Mouse (Mus musculus) heart, embryonic 16.5 days (tissue): ENCODE results near the gene Cep164. TPM values are rescaled to one million over a fixed set of nuclear protein-coding genes. Genes with fewer than 3 reads are reported as not detected.
A peak's percentile ranks its signal among the peaks of the same experiment; 100 is the strongest.

Source experiments
- ATAC-seq: fragments of 200-750 bp; cut with Nextera tagmentation; replicated peaks from 2 replicates; pipeline ENCODE4 v1.8.0; 2017; ENCODE audit warnings: moderate number of reproducible peaks; ENCODE audit not compliant: insufficient read depth, low FRiP score; ENCODE audit errors: extremely low read depth
- H3K27ac ChIP-seq: fragments of 300-500 bp; sonication (generic); 2 replicates; pipeline ENCODE4 v1.5.1; 2014; ENCODE audit warnings: mild to moderate bottlenecking, low read length, control low read depth, moderate library complexity
- H3K27me3 ChIP-seq: fragments of 300-500 bp; sonication (generic); 2 replicates; pipeline ENCODE4 v1.6.1; 2014; ENCODE audit warnings: low read length, mixed read lengths; ENCODE audit not compliant: control insufficient read depth, insufficient read depth
- H3K36me3 ChIP-seq: fragments of 300-500 bp; sonication (generic); 2 replicates; pipeline ENCODE4 v1.6.1; 2014; ENCODE audit not compliant: control insufficient read depth, insufficient read depth
- H3K4me1 ChIP-seq: fragments of 300-500 bp; sonication (generic); 2 replicates; pipeline ENCODE4 v1.6.1; 2014; ENCODE audit warnings: low read length, mixed read lengths; ENCODE audit not compliant: control insufficient read depth, insufficient read depth
- H3K4me2 ChIP-seq: fragments of 300-500 bp; sonication (generic); 2 replicates; pipeline ENCODE4 v1.6.1; 2014; ENCODE audit warnings: low read depth, mild to moderate bottlenecking, control low read depth, low read length
- H3K4me3 ChIP-seq: fragments of 300-500 bp; sonication (generic); 2 replicates; pipeline ENCODE4 v1.5.1; 2014; ENCODE audit warnings: mild to moderate bottlenecking, control low read depth, low read length
- H3K9ac ChIP-seq: fragments of 300-500 bp; sonication (generic); 2 replicates; pipeline ENCODE4 v1.6.1; 2014; ENCODE audit warnings: low read length, control low read depth
- H3K9me3 ChIP-seq: fragments of 300-500 bp; sonication (generic); replicated peaks from 2 replicates; pipeline ENCODE4 v1.6.1; 2016; ENCODE audit warnings: low read length; ENCODE audit not compliant: control insufficient read depth
- WGBS: fragments of 180-500 bp; shearing (Covaris S2); extraction: QIAGEN DNeasy Blood & Tissue Kit; methylation state at CpG from one replicate; pipeline ENCODE4 v1.1.7; 2014; 5-methylcytosine and 5-hydroxymethylcytosine counted together
- polyA plus RNA-seq: library from polyadenylated mRNA; unstranded; fragments of >200 nt; fragmentation: Nextera tagmentation; extraction: Ambion mirVana; gene quantifications from 2 replicates; pipeline ENCODE4 v1.2.1, GENCODE M21; 2015

Cep164 gene
- polyA plus RNA-seq, 1 experiment from 2014 or later = 14.7 TPM

GRCm38 (mm10) chr9:45754452-45755091 lies 73.9 kb downstream of the Cep164 start:
- H3K27me3 ChIP-seq = no peaks in the 10 kb centered on the region
- 33% methylated on average over 8 of the region's 8 CpGs for WGBS
- no peaks in the 10 kb centered on the region for H3K4me1 ChIP-seq
- no peak for ATAC-seq
- no peak overlapping the region for H3K27ac ChIP-seq
- H3K4me2 ChIP-seq = no peak overlapping the region
- H3K9ac ChIP-seq = no peak overlapping the region
- no peaks in the 10 kb centered on the region for H3K9me3 ChIP-seq
- no peak overlapping the region for H3K4me3 ChIP-seq
- no peaks in the 10 kb centered on the region for H3K36me3 ChIP-seq

- no peak overlapping the region for H3K4me3 ChIP-seq
- peaks cover 5% of the 10 kb centered on the region; the same call in 1 of the 2 replicates for H3K27me3 ChIP-seq
- WGBS = 84% methylated on average over 4 of the region's 4 CpGs
- no peak for ATAC-seq
- no peaks in the 10 kb centered on the region for H3K36me3 ChIP-seq
- no peaks in the 10 kb centered on the region for H3K9me3 ChIP-seq
- H3K27ac ChIP-seq = no peak overlapping the region
- H3K9ac ChIP-seq = no peak overlapping the region
- H3K4me1 ChIP-seq = no peaks in the 10 kb centered on the region
- no peak overlapping the region for H3K4me2 ChIP-seq
Measured at GRCm38 (mm10) chr9:45749917-45750316, 78.6 kb downstream of the Cep164 start.

- no peak for ATAC-seq
- Histone ChIP-seq H3K36me3 (no peaks in the 10 kb centered on the region), H3K27me3 (peaks cover 13% of the 10 kb centered on the region), H3K9ac (no peak overlapping the region), H3K9me3 (no peaks in the 10 kb centered on the region), H3K4me3 (no peak overlapping the region), H3K27ac (no peak overlapping the region), H3K4me1 (no peaks in the 10 kb centered on the region), H3K4me2 (no peak overlapping the region)
- 21% methylated on average over 7 of the region's 7 CpGs for WGBS
Measured at GRCm38 (mm10) chr9:45745451-45745850, 83.0 kb downstream of the Cep164 start.

- H3K4me1 ChIP-seq = no peaks in the 10 kb centered on the region
- no peak for ATAC-seq
- no peaks in the 10 kb centered on the region for H3K36me3 ChIP-seq
- H3K4me2 ChIP-seq = no peak overlapping the region
- no peak overlapping the region for H3K4me3 ChIP-seq
- H3K9me3 ChIP-seq = no peaks in the 10 kb centered on the region
- 54% methylated on average over 2 of the region's 2 CpGs for whole genome bisulfite sequencing
- H3K9ac ChIP-seq = no peak overlapping the region
- H3K27ac ChIP-seq = no peak overlapping the region
- H3K27me3 ChIP-seq = peaks cover 11% of the 10 kb centered on the region
Measured at GRCm38 (mm10) chr9:45740584-45740980, 87.9 kb downstream of the Cep164 start.

- H3K4me3 ChIP-seq = no peak overlapping the region
- H3K27me3 ChIP-seq = peaks cover 8% of the 10 kb centered on the region
- no peak overlapping the region for H3K4me2 ChIP-seq
- H3K27ac ChIP-seq = no peak overlapping the region
- 51% methylated on average over 17 of the region's 17 CpGs for WGBS
- H3K4me1 ChIP-seq = no peaks in the 10 kb centered on the region
- H3K36me3 ChIP-seq = no peaks in the 10 kb centered on the region
- H3K9ac ChIP-seq = no peak overlapping the region
- peak; percentile 14; the same call in 1 of the 2 replicates for ATAC-seq
- no peaks in the 10 kb centered on the region for H3K9me3 ChIP-seq
Measured at GRCm38 (mm10) chr9:45739702-45740583, 88.5 kb downstream of the Cep164 start.

GRCm38 (mm10) chr9:45739001-45739701 lies 89.3 kb downstream of the Cep164 start:
- Histone ChIP-seq H3K9ac (no peak overlapping the region), H3K36me3 (no peaks in the 10 kb centered on the region), H3K27ac (no peak overlapping the region), H3K4me1 (no peaks in the 10 kb centered on the region), H3K4me3 (no peak overlapping the region), H3K27me3 (peaks cover 7% of the 10 kb centered on the region), H3K4me2 (no peak overlapping the region), H3K9me3 (no peaks in the 10 kb centered on the region)
- ATAC-seq = no peak
- WGBS = 61% methylated on average over 12 of the region's 12 CpGs

- Histone ChIP-seq H3K9ac (no peak overlapping the region), H3K4me1 (no peaks in the 10 kb centered on the region), H3K27me3 (no peaks in the 10 kb centered on the region), H3K4me3 (no peak overlapping the region), H3K9me3 (no peaks in the 10 kb centered on the region), H3K27ac (no peak overlapping the region), H3K4me2 (no peak overlapping the region), H3K36me3 (no peaks in the 10 kb centered on the region)
- ATAC-seq = no peak
- WGBS = 42% methylated on average over 6 of the region's 6 CpGs
Measured at GRCm38 (mm10) chr9:45733246-45733645, 95.2 kb downstream of the Cep164 start.

GRCm38 (mm10) chr9:45731851-45732250 lies 96.6 kb downstream of the Cep164 start:
- Histone ChIP-seq H3K4me3 (no peak overlapping the region), H3K27ac (no peak overlapping the region), H3K9me3 (no peaks in the 10 kb centered on the region), H3K27me3 (no peaks in the 10 kb centered on the region), H3K36me3 (no peaks in the 10 kb centered on the region), H3K9ac (no peak overlapping the region), H3K4me2 (no peak overlapping the region), H3K4me1 (no peaks in the 10 kb centered on the region)
- ATAC-seq = no peak
- 76% methylated on average over 5 of the region's 5 CpGs for WGBS

- 65% methylated on average over 7 of the region's 7 CpGs for WGBS
- no peak for ATAC-seq
- Histone ChIP-seq H3K4me1 (no peaks in the 10 kb centered on the region), H3K4me3 (no peak overlapping the region), H3K4me2 (no peak overlapping the region), H3K27me3 (no peaks in the 10 kb centered on the region), H3K9ac (no peak overlapping the region), H3K27ac (no peak overlapping the region), H3K9me3 (no peaks in the 10 kb centered on the region), H3K36me3 (no peaks in the 10 kb centered on the region)
Measured at GRCm38 (mm10) chr9:45719997-45720396, 108.5 kb downstream of the Cep164 start.
